Mouse (Mus musculus): ENCODE results near the gene Olfr982. TPM values are rescaled to one million over a fixed set of nuclear protein-coding genes. Genes with fewer than 3 reads are reported as not detected.

The Olfr982 gene
- not detected in 2 replicates for polyA plus RNA-seq (2015; fragmentation: Nextera tagmentation; extraction: Ambion mirVana)

GRCm38 (mm10) chr9:40073529-40073928 lies at the start of gene Olfr982:
Gene Olfr982 (plus strand): TSS chr9:40073829.
- Histone ChIP-seq H3K9me3 (no peaks in the 10 kb centered on the region), H3K4me3 (no peak within 1 kb of the TSS), H3K27me3 (no peaks in the 10 kb centered on the region), H3K27ac (no peak within 1 kb of the TSS), H3K4me2 (no peak within 1 kb of the TSS), H3K4me1 (no peaks in the 10 kb centered on the region), H3K9ac (no peak within 1 kb of the TSS), H3K36me3 (no peaks in the 10 kb centered on the region)
- no peak for ATAC-seq (ENCODE audit: borderline replicate concordance, extremely low read depth, low FRiP score, low TSS enrichment)
- WGBS, result 83% methylated on average over 2 of the region's 2 CpGs

- no peak overlapping the region for H3K4me3 ChIP-seq
- H3K4me2 ChIP-seq, result no peak overlapping the region
- no peaks in the 10 kb centered on the region for H3K9me3 ChIP-seq
- no peaks in the 10 kb centered on the region for H3K27me3 ChIP-seq
- no peak overlapping the region for H3K27ac ChIP-seq
- H3K4me1 ChIP-seq, result no peaks in the 10 kb centered on the region
- no peak overlapping the region for H3K9ac ChIP-seq
- 91% methylated on average over 19 of the region's 19 CpGs for WGBS
- H3K36me3 ChIP-seq, result no peaks in the 10 kb centered on the region
- no peak for ATAC-seq (ENCODE audit: borderline replicate concordance, extremely low read depth, low FRiP score, low TSS enrichment)
These were observed 23.5 kb upstream of the Olfr982 start for GRCm38 (mm10) chr9:40050138-40050537.

GRCm38 (mm10) chr9:40093495-40093894 lies 19.9 kb downstream of the Olfr982 start, which contains the start of gene Olfr983:
Gene Olfr983 (minus strand): TSS chr9:40093595.
- Histone ChIP-seq H3K36me3 (no peaks in the 10 kb centered on the region), H3K4me1 (no peaks in the 10 kb centered on the region), H3K27me3 (no peaks in the 10 kb centered on the region), H3K9ac (no peak within 1 kb of the TSS), H3K9me3 (no peaks in the 10 kb centered on the region), H3K4me2 (no peak within 1 kb of the TSS), H3K27ac (no peak within 1 kb of the TSS), H3K4me3 (no peak within 1 kb of the TSS)
- WGBS, result 78% methylated on average over 2 of the region's 2 CpGs
- no peak for ATAC-seq (ENCODE audit: borderline replicate concordance, extremely low read depth, low FRiP score, low TSS enrichment)

GRCm38 (mm10) chr9:40094769-40095168 lies 21.1 kb downstream of the Olfr982 start:
- Histone ChIP-seq H3K4me1 (no peaks in the 10 kb centered on the region), H3K4me3 (no peak overlapping the region), H3K4me2 (no peak overlapping the region), H3K27ac (no peak overlapping the region), H3K27me3 (no peaks in the 10 kb centered on the region), H3K9ac (no peak overlapping the region), H3K9me3 (no peaks in the 10 kb centered on the region), H3K36me3 (no peaks in the 10 kb centered on the region)
- WGBS, result 44% methylated on average over 3 of the region's 3 CpGs
- ATAC-seq (ENCODE audit: borderline replicate concordance, extremely low read depth, low FRiP score, low TSS enrichment), result no peak

GRCm38 (mm10) chr9:40114106-40114505 lies 40.5 kb downstream of the Olfr982 start, which contains the start of gene Olfr984:
Gene Olfr984 (minus strand): TSS chr9:40114206.
- 76% methylated on average over 2 of the region's 2 CpGs for WGBS
- H3K4me2 ChIP-seq, result no peak within 1 kb of the TSS
- no peak within 1 kb of the TSS for H3K4me3 ChIP-seq
- no peak for ATAC-seq (ENCODE audit: borderline replicate concordance, extremely low read depth, low FRiP score, low TSS enrichment)
- no peaks in the 10 kb centered on the region for H3K4me1 ChIP-seq
- no peaks in the 10 kb centered on the region for H3K36me3 ChIP-seq
- H3K27me3 ChIP-seq, result no peaks in the 10 kb centered on the region
- H3K9me3 ChIP-seq, result no peaks in the 10 kb centered on the region
- no peak within 1 kb of the TSS for H3K27ac ChIP-seq
- H3K9ac ChIP-seq, result no peak within 1 kb of the TSS

- H3K27me3 ChIP-seq, result no peaks in the 10 kb centered on the region
- H3K9ac ChIP-seq, result no peak overlapping the region
- H3K4me2 ChIP-seq, result 0 out of 2 replicates have a peak overlapping the region, but pooled peaks have one; percentile 11
- no peaks in the 10 kb centered on the region for H3K4me1 ChIP-seq
- H3K36me3 ChIP-seq, result no peaks in the 10 kb centered on the region
- no peak overlapping the region for H3K4me3 ChIP-seq
- WGBS, result 43% methylated on average over 10 of the region's 10 CpGs
- H3K9me3 ChIP-seq, result no peaks in the 10 kb centered on the region
- 0 out of 2 replicates have a peak overlapping the region, but pooled peaks have one; percentile 33 for H3K27ac ChIP-seq
- ATAC-seq (ENCODE audit: borderline replicate concordance, extremely low read depth, low FRiP score, low TSS enrichment), result peak; percentile 49; the same call in 1 of the 2 replicates
These were observed 43.1 kb downstream of the Olfr982 start for GRCm38 (mm10) chr9:40116645-40117286.

- Histone ChIP-seq H3K9ac (no peak overlapping the region), H3K36me3 (no peaks in the 10 kb centered on the region), H3K4me3 (no peak overlapping the region), H3K9me3 (no peaks in the 10 kb centered on the region), H3K4me1 (no peaks in the 10 kb centered on the region), H3K4me2 (0 out of 2 replicates have a peak overlapping the region, but pooled peaks have one; percentile 11), H3K27me3 (no peaks in the 10 kb centered on the region), H3K27ac (no peak overlapping the region)
- 56% methylated on average over 5 of the region's 5 CpGs for WGBS
- ATAC-seq (ENCODE audit: borderline replicate concordance, extremely low read depth, low FRiP score, low TSS enrichment), result no peak
These were observed 43.6 kb downstream of the Olfr982 start for GRCm38 (mm10) chr9:40117287-40117659.

Other genes starting within 250 kb of the Olfr982 start
- not detected in 2 replicates for gene Olfr971, start 237.0 kb upstream of the Olfr982 start, polyA plus RNA-seq (2015; fragmentation: Nextera tagmentation; extraction: Ambion mirVana)
- gene Olfr972, start 207.4 kb upstream of the Olfr982 start, polyA plus RNA-seq (2015; fragmentation: Nextera tagmentation; extraction: Ambion mirVana), result not detected in 2 replicates
- gene Olfr229, start 166.5 kb upstream of the Olfr982 start, polyA plus RNA-seq (2015; fragmentation: Nextera tagmentation; extraction: Ambion mirVana), result not detected in 2 replicates
- not detected in 2 replicates for gene Olfr974, start 136.3 kb upstream of the Olfr982 start, polyA plus RNA-seq (2015; fragmentation: Nextera tagmentation; extraction: Ambion mirVana)
- gene Olfr975, start 121.8 kb upstream of the Olfr982 start, polyA plus RNA-seq (2015; fragmentation: Nextera tagmentation; extraction: Ambion mirVana), result not detected in 2 replicates
- gene Olfr976, start 112.7 kb upstream of the Olfr982 start, polyA plus RNA-seq (2015; fragmentation: Nextera tagmentation; extraction: Ambion mirVana), result not detected in 2 replicates
- gene Olfr978, start 81.7 kb upstream of the Olfr982 start, polyA plus RNA-seq (2015; fragmentation: Nextera tagmentation; extraction: Ambion mirVana), result not detected in 2 replicates
- not detected in 2 replicates for gene Olfr979, start 70.4 kb upstream of the Olfr982 start, polyA plus RNA-seq (2015; fragmentation: Nextera tagmentation; extraction: Ambion mirVana)
- not detected in 2 replicates for gene Olfr980, start 64.2 kb upstream of the Olfr982 start, polyA plus RNA-seq (2015; fragmentation: Nextera tagmentation; extraction: Ambion mirVana)
- not detected in 2 replicates for gene Olfr981, start 52.4 kb upstream of the Olfr982 start, polyA plus RNA-seq (2015; fragmentation: Nextera tagmentation; extraction: Ambion mirVana)
- not detected in 2 replicates for gene Olfr983, start 19.8 kb downstream of the Olfr982 start, polyA plus RNA-seq (2015; fragmentation: Nextera tagmentation; extraction: Ambion mirVana)
- gene Olfr984, start 40.4 kb downstream of the Olfr982 start, polyA plus RNA-seq (2015; fragmentation: Nextera tagmentation; extraction: Ambion mirVana), result not detected in 2 replicates
- gene Olfr985, start 56.4 kb downstream of the Olfr982 start, polyA plus RNA-seq (2015; fragmentation: Nextera tagmentation; extraction: Ambion mirVana), result not detected in 2 replicates
- not detected in 2 replicates for gene Tmem225, start 74.3 kb downstream of the Olfr982 start, polyA plus RNA-seq (2015; fragmentation: Nextera tagmentation; extraction: Ambion mirVana)
- gene Olfr986, start 107.1 kb downstream of the Olfr982 start, polyA plus RNA-seq (2015; fragmentation: Nextera tagmentation; extraction: Ambion mirVana), result not detected in 2 replicates
- gene Zfp202, start 118.5 kb downstream of the Olfr982 start, polyA plus RNA-seq (2015; fragmentation: Nextera tagmentation; extraction: Ambion mirVana), result 4.9 TPM in 2 replicates
- gene Scn3b, start 195.4 kb downstream of the Olfr982 start, polyA plus RNA-seq (2015; fragmentation: Nextera tagmentation; extraction: Ambion mirVana), result 4.8 and 7.5 TPM in 2 replicates

Measured in lung, embryonic 15.5 days (tissue).